Mouse (Mus musculus) megakaryocyte, embryonic 14.5 days (primary cell): ENCODE measurements at regions not wholly inside any gene's neighbourhood (a gene's known extent, or its start where the extent isn't known, plus 50 kb on each side); places are given as distances from the start of the nearest gene placed in this dataset.

Experiments used
- FLI1 ChIP-seq: IDR thresholded peaks from 2 replicates; pipeline ENCODE4 v1.6.1; 2012; ENCODE audit warnings: low read length, inconsistent platforms, mixed read lengths
- GATA1 ChIP-seq: IDR thresholded peaks from 3 replicates; pipeline ENCODE4 v1.6.1; 2012; ENCODE audit warnings: mixed read lengths, low read length, inconsistent platforms, borderline replicate concordance

GRCm38 (mm10) chr8:30733385-30733784, 2695.1 kb upstream of the 5930422O12Rik start:
- TF ChIP-seq GATA1 (no peak), FLI1 (no peak)
